Mouse (Mus musculus) heart, postnatal 25 days (tissue): ENCODE data around the gene Ly6g5b. TPM values are rescaled to one million over a fixed set of nuclear protein-coding genes. Genes with fewer than 3 reads are reported as not detected.

Experiments used
- DNase-seq: peaks from one replicate; pipeline ENCODE4 v3.0.0; 2022; ENCODE audit warnings: low spot score
- intact Hi-C: fragments of 180-260 bp; cut with DNase I; formaldehyde crosslinking; loops from one replicate; pipeline ENCODE4 v1.15.1; 2025
- total RNA-seq, 2 experiments: library from RNA; stranded (reverse); gene quantifications; 2 replicates each; pipeline ENCODE4 v1.2.3; 2021

Ly6g5b gene
- total RNA-seq, 2 experiments from 2014 or later: 0.36 TPM; not detected in 1

DNA sequence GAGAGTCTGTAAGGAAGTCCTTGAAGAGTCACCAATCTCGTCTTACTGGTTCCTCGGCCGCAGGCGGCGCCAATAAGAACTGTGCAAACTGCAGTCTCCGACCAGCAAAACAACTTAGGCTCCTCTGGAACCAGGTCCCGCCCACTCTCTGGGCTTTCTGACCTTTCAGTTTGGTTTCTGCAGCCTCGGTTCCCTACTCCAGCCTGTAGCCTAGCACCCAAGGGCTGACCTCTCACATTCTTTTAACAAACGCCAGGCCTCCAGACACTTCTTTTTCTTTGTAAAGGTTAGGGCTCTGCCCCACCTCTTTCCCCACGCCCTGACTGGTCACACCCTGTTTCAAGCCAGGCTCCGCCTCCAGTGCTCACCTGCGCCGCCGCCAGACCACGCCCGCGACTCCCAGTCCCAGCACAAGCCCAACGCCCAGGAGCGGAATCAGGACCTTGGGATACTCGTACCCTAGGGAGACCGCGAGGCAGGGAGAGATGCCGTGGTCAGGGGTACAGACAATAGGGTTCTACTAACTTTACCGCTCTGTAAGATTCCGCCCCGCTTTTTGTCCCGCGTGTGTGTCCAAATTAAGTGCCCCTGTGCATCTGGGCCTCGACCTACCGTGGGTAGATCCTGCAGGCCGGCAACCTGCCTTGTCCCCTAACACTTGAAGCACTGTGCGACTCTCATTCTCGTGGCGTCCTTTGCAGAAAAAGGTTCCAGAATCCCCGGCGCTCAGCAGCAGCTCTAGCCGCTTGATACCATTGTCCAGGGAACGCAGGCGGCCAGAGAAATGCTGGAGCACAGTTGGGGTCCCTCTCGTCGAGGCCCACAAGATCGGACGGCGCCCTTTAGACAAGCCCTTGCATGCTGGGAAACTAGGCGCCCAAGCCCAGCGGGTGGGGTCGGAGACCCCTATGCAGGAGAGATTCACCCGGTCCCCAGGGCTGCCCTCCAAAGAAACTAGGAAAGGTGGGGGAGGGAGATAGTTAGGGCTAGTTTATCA is 50.0 kb downstream of the Ly6g5b start, which contains the start of gene Ly6g6c:
Ly6g6c (plus strand) TSS at position 438 of the 997 bp plus-strand sequence.
- intact Hi-C loops: no loop called here
- DNase-seq: no peak

DNA sequence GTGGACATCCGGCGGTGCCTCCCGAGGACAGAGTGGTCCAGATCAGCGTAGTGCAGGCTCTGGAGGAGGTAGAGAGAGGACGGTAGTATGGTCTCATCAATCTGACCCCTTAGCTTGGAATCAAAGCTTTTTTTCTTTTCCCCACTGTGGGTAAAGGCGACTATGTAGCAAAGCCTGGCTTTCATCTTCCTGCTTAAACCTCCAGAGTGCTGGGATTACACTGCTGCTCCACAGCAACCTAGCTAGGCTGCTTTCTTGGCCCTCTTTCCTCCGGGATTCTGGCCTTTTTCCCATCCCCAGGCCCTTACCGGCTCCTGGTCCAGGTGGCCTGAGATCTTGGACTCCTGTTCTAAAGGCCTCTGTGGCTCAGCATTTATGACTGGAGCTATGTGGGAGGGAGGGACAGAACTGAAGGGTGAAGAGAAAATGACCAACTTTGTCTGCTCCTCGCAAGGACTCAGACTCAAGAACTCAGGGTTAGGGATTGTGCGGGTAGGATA is 50.8 kb downstream of the Ly6g5b start:
- DNase-seq: no peak
- intact Hi-C loops: no loop called here

Other genes with a start within 250 kb of the Ly6g5b start
- gene Zbtb12, start 235.9 kb downstream of the Ly6g5b start, total RNA-seq: 1 to 10 TPM; 6.4 to 7.4 TPM
- gene Gm20547, start 233.4 kb downstream of the Ly6g5b start, total RNA-seq: under 1 TPM in 1 of 2 experiments, not detected in 1; 0.08 TPM
- gene C2, start 217.2 kb downstream of the Ly6g5b start, total RNA-seq: 1 to 10 TPM; 2.8 to 4.1 TPM
- gene Ehmt2, start 217.0 kb downstream of the Ly6g5b start, total RNA-seq: 10 to 100 TPM; 37.6 to 39.1 TPM
- gene Slc44a4, start 201.0 kb downstream of the Ly6g5b start, total RNA-seq: not detected
- gene Neu1, start 184.2 kb downstream of the Ly6g5b start, total RNA-seq: 10 to 100 TPM; 12.7 to 14.1 TPM
- 1 to 10 TPM; 1.9 to 6.9 TPM for gene Hspa1b, start 156.2 kb downstream of the Ly6g5b start, total RNA-seq
- gene Gm20481, start 145.5 kb downstream of the Ly6g5b start, total RNA-seq: not detected
- 1 to 10 TPM; 2.9 to 7.7 TPM for gene Hspa1a, start 143.3 kb downstream of the Ly6g5b start, total RNA-seq
- gene Hspa1l, start 142.7 kb downstream of the Ly6g5b start, total RNA-seq: 1 to 10 TPM; 6.9 to 8.1 TPM
- 10 to 100 TPM; 19.0 to 19.1 TPM for gene Lsm2, start 133.6 kb downstream of the Ly6g5b start, total RNA-seq
- gene Vars, start 114.4 kb downstream of the Ly6g5b start, total RNA-seq: 10 to 100 TPM; 25.7 to 26.9 TPM
- 1 to 10 TPM; 7.3 to 7.7 TPM for gene Vwa7, start 98.8 kb downstream of the Ly6g5b start, total RNA-seq
- gene Sapcd1, start 87.4 kb downstream of the Ly6g5b start, total RNA-seq: not detected
- gene Msh5, start 68.7 kb downstream of the Ly6g5b start, total RNA-seq: 1 to 10 TPM in 1 of 2 experiments, under 1 TPM in 1; 0.57 to 1.3 TPM
- 10 to 100 TPM; 40.0 to 46.1 TPM for gene Clic1, start 65.5 kb downstream of the Ly6g5b start, total RNA-seq
- 10 to 100 TPM; 27.7 to 31.3 TPM for gene Ddah2, start 56.4 kb downstream of the Ly6g5b start, total RNA-seq
- gene Ly6g6c, start 50.0 kb downstream of the Ly6g5b start, total RNA-seq: not detected
- under 1 TPM; 0.18 to 0.87 TPM for gene Mpig6b, start 49.2 kb downstream of the Ly6g5b start, total RNA-seq
- gene Ly6g6e, start 38.5 kb downstream of the Ly6g5b start, total RNA-seq: not detected
- under 1 TPM; 0.53 to 0.78 TPM for gene Ly6g6d, start 37.4 kb downstream of the Ly6g5b start, total RNA-seq
- not detected for gene Ly6g6f, start 29.8 kb downstream of the Ly6g5b start, total RNA-seq
- gene Abhd16a, start 26.2 kb downstream of the Ly6g5b start, total RNA-seq: 10 to 100 TPM; 47.9 to 57.5 TPM
- gene Ly6g5c, start 7.1 kb downstream of the Ly6g5b start, total RNA-seq: not detected
- 1 to 10 TPM; 6.3 to 9.5 TPM for gene Gpank1, start 6.0 kb upstream of the Ly6g5b start, total RNA-seq
- gene Csnk2b, start 6.6 kb upstream of the Ly6g5b start, total RNA-seq: 100 to 1,000 TPM; 155 to 167 TPM
- gene D17H6S53E, start 10.9 kb upstream of the Ly6g5b start, total RNA-seq: 10 to 100 TPM; 27.0 to 27.1 TPM
- gene Apom, start 16.6 kb upstream of the Ly6g5b start, total RNA-seq: not detected
- 100 to 1,000 TPM; 222 to 232 TPM for gene Bag6, start 19.8 kb upstream of the Ly6g5b start, total RNA-seq
- gene Prrc2a, start 49.5 kb upstream of the Ly6g5b start, total RNA-seq: 100 to 1,000 TPM; 135 to 143 TPM
- 1 to 10 TPM; 2.3 to 3.5 TPM for gene Aif1, start 60.6 kb upstream of the Ly6g5b start, total RNA-seq
- gene Lst1, start 73.0 kb upstream of the Ly6g5b start, total RNA-seq: 1 to 10 TPM; 2.7 to 5.3 TPM
- gene Ltb, start 79.0 kb upstream of the Ly6g5b start, total RNA-seq: 1 to 10 TPM; 1.4 to 1.8 TPM
- gene Tnf, start 86.6 kb upstream of the Ly6g5b start, total RNA-seq: under 1 TPM; 0.56 to 0.60 TPM
- gene Lta, start 89.9 kb upstream of the Ly6g5b start, total RNA-seq: not detected
- gene Gm16181, start 105.4 kb upstream of the Ly6g5b start, total RNA-seq: under 1 TPM; 0.50 to 0.65 TPM
- gene Atp6v1g2, start 118.2 kb upstream of the Ly6g5b start, total RNA-seq: 1 to 10 TPM; 2.5 to 2.8 TPM
- 1 to 10 TPM; 8.2 to 8.7 TPM for gene Nfkbil1, start 120.4 kb upstream of the Ly6g5b start, total RNA-seq
- gene Ddx39b, start 126.3 kb upstream of the Ly6g5b start, total RNA-seq: 10 to 100 TPM; 89.2 to 99.4 TPM
- gene H2-D1, start 147.3 kb upstream of the Ly6g5b start, total RNA-seq: 10 to 100 TPM; 84.3 to 89.6 TPM
- gene H2-Q1, start 205.0 kb upstream of the Ly6g5b start, total RNA-seq: 1 to 10 TPM in 1 of 2 experiments, under 1 TPM in 1; 0.23 to 1.1 TPM
- gene H2-Q2, start 226.8 kb upstream of the Ly6g5b start, total RNA-seq: under 1 TPM; 0.95 to 0.99 TPM